Mouse (Mus musculus): ENCODE data around the gene Hdgfl3. TPM values are rescaled to one million over a fixed set of nuclear protein-coding genes. Genes with fewer than 3 reads are reported as not detected.

The Hdgfl3 gene
- 1 to 10 TPM; 6.9 to 9.4 TPM for total RNA-seq (2021)
- long read RNA-seq, experiment 1, full-length matches to known transcripts = 5 of 6 reads
- long read RNA-seq, experiment 1, partial matches to known transcripts = 0 of 6 reads
- long read RNA-seq, experiment 1, other reads (novel, unspliced or antisense) = 1 of 6 reads
- long read RNA-seq, experiment 2, full-length matches to known transcripts = 15 of 24 reads
- long read RNA-seq, experiment 2, partial matches to known transcripts = 2 of 24 reads
- long read RNA-seq, experiment 2, other reads (novel, unspliced or antisense) = 7 of 24 reads

- DNase-seq (ENCODE audit: low spot score in 2 of 2) = peak; percentile 64 to 70
Observed at GRCm38 (mm10) chr7:81934267-81934745, at the start of gene Hdgfl3. Gene Hdgfl3 (minus strand): TSS chr7:81934473.

GRCm38 (mm10) chr7:81983651-81984050 lies 49.4 kb upstream of the Hdgfl3 start:
- no peak for DNase-seq (ENCODE audit: low spot score in 2 of 2)

GRCm38 (mm10) chr7:81978304-81978703 lies 44.0 kb upstream of the Hdgfl3 start:
- no peak for DNase-seq (ENCODE audit: low spot score in 2 of 2)

- DNase-seq (ENCODE audit: low spot score in 2 of 2) = no peak
Observed at GRCm38 (mm10) chr7:81974616-81975015, 40.3 kb upstream of the Hdgfl3 start.

DNA sequence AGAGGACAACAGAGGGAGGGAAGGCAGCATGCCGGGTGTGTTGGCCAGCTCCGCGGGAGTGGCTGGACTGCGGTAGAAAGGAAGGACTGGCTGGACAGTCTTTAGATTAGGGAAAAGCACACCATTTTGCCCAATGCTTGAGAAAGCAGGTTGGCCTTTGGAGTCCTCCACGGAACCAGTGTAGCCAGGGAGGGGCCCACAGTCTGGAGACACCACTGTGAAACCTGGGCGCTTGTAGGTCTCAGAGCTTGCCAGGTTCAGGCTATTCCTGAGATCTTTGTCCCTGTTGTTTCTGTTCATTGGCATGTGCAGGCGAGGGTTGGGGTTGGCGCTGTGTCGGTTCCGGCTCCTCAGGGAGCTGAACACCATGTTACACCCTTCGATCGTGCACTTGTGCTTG lies 39.7 kb upstream of the Hdgfl3 start:
- DNase-seq (ENCODE audit: low spot score in 2 of 2) = no peak

DNA sequence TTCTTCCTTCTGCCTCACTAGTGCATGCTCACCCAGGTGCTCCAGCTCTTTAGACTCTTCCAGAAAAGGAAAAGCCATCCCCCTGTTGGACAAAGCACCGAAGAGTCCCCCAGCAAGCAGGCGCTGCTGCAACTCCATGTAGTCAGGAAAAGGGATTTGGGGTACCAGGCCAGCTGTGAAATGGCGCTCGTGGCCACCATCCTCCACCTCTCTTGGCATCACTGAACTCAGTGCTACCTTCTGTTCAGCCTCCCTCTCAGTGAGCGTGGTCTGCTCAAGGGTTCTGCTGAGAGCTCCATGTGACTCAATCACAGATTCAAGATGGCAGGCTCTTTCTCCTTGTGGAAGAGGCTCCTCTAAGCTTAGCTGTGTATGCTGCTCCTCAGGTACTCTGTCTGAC lies 39.1 kb upstream of the Hdgfl3 start:
- no peak for DNase-seq (ENCODE audit: low spot score in 2 of 2)

- DNase-seq (ENCODE audit: low spot score in 2 of 2) = no peak
Observed at GRCm38 (mm10) chr7:81968975-81969374, 34.7 kb upstream of the Hdgfl3 start.

GRCm38 (mm10) chr7:81968451-81968850 lies 34.2 kb upstream of the Hdgfl3 start:
- no peak for DNase-seq (ENCODE audit: low spot score in 2 of 2)

- DNase-seq (ENCODE audit: low spot score in 2 of 2) = no peak
Observed at GRCm38 (mm10) chr7:81966195-81966594, 31.9 kb upstream of the Hdgfl3 start.

- peak in 1 of 2 experiments; percentile 18 for DNase-seq (ENCODE audit: low spot score in 2 of 2)
Observed at GRCm38 (mm10) chr7:81959704-81960103, 25.4 kb upstream of the Hdgfl3 start.

GRCm38 (mm10) chr7:81954208-81954846 lies 20.1 kb upstream of the Hdgfl3 start:
- no peak for DNase-seq (ENCODE audit: low spot score in 2 of 2)

- DNase-seq (ENCODE audit: low spot score in 2 of 2) = no peak
Observed at GRCm38 (mm10) chr7:81950499-81950898, 16.2 kb upstream of the Hdgfl3 start.

DNA sequence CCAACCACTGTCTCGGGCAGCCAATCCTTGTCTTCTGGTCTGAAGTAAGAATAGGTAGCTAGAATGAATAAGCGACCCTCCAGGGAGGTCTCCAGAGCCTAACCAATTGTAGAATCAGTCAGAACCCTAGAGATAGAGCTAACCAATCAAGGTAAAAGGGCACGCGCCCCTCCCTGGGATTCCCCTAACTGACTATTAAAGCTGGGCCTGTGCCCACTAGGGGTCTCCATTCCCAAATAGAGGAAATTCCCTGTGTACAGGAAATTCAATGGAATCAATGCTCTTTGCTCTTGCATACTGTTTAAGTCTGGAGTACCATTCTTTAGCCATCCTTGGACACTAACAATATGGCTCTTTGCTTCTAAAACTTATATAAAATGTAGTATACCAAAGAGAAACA lies 11.1 kb upstream of the Hdgfl3 start:
- no peak for DNase-seq (ENCODE audit: low spot score in 2 of 2)

GRCm38 (mm10) chr7:81934806-81935205 lies 533 bp upstream of the Hdgfl3 start:
- no peak for DNase-seq (ENCODE audit: low spot score in 2 of 2)

DNA sequence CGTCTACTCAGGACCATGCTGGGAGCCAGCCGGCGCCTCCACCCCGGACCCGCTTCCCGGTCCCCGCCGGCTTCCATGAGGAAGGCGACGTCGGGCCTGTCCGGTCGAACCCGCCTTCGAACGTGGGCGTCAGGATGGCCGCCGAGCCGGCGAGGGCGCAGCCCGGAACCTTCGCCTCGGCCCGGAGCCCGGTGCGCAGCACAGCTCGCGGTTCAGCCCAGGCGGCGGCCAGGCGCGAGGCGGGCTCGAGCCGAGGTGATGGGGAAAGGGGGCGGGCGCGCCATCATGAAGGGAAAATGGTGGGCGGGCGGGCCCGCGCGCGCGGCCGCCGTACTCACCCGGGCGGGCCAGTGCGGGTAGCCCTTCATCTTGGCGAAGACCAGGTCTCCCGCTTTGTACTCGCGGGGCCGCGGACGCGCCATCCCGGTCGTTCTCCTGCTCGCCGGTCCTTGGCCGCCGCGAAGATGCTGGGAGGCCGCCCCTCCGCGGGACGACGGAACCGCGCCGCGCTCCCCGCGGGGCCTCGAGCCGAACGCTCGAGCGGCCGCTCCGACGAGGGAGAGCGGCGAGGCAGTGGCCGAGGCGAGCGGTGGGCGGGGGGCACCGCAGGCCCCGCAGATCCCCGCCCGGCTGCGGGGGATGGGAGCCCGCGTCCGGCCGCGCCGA lies 539 bp downstream of the Hdgfl3 start:
- DNase-seq (ENCODE audit: low spot score in 2 of 2) = peak; percentile 57 to 63

DNA sequence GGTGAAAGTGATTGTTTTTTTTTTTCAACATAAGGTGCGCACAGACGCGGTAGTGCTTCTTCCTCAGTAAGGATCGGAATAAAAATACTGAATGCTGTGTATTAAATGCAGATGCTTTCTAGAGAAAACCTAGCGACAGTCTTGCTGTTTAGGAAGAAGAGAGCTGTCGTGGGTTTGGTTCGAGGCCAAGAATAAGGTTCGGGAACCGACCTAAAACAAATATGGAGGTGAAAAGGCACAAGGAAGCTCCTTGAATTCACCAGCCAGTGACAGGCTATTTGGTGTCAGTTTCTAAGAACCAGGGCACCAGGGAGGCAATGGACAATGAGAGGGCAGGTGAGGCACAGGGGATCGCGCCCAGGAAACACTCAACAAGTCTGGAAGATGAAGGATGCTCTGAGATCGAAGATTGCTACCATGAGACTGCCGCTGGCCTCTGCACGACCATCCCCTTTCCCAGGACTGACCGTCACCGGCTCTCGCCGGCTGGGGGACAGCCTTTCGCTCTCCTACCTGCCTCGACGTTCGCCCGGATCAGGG lies 1.1 kb downstream of the Hdgfl3 start:
- DNase-seq (ENCODE audit: low spot score in 2 of 2) = no peak

DNA sequence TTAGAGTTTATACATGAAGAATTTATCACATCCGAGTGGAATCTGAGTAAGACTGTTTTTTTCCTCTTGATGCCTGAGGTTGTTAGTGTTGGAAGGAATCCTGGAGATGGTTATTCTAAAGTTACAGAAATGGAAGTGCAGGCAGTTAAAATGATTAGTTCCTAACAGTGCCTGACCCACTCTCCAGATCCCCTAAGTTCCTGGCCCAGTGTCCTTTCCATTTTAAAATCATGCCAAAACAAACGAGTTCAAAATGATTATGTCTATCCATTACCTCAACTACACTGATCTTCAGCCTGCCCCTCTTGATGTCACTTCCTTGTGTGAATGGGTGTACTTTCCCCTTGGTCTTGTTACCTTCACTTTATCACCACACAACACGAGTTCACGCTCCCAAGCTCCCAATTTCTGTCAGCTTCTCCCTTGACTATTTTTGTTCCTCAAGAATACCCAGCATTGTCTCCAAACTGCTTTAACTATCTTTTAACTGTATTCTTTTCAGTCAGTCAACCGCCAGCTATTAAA lies 1.7 kb downstream of the Hdgfl3 start:
- no peak for DNase-seq (ENCODE audit: low spot score in 2 of 2)

DNA sequence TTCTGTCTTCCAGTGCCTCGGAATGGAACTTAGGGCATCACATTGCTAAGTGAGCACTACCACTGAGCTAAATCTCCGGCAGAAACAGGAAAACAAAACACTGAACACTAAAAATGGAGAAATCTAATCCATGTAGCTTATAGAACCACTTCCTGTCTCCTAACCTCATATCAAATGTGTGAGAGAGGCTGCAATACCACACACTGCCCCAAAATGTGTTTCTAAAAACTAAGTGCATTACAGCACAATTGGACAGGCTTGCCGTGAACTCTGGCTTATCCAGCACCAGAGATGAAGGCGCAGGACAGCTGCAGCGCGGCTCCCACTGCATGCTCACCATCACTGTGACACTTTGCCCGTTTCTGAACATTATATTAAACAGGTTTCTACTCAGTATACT lies 5.3 kb downstream of the Hdgfl3 start:
- DNase-seq (ENCODE audit: low spot score in 2 of 2) = no peak

DNA sequence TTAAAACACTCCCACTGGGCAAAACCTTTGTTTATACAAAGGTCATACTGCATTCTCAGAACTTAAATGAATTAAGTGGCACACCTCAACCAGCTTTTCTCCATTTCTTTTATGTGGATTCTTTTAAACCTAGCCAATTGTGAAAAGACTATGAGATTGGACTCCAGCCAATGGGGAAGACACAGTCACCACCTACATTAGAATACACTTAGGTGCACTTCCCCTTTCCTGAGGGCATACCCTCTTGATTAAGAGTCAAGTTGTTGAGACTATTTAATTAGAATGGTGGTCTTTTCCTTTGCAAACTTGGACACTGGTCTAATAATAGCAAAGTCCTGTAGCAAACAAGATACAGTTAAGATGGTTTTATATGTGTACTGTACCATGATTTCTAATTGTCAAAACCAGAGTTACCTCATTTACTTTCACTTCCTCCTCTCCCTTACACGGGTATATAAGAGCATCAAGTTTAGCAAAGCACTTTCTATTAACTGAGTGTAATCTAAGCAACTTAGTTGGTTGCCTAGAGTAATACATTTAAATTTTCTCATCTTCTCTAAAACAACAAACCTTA lies 12.8 kb downstream of the Hdgfl3 start:
- no peak for DNase-seq (ENCODE audit: low spot score in 2 of 2)

- DNase-seq (ENCODE audit: low spot score in 2 of 2) = no peak
Observed at GRCm38 (mm10) chr7:81920314-81920713, 14.0 kb downstream of the Hdgfl3 start.

DNA sequence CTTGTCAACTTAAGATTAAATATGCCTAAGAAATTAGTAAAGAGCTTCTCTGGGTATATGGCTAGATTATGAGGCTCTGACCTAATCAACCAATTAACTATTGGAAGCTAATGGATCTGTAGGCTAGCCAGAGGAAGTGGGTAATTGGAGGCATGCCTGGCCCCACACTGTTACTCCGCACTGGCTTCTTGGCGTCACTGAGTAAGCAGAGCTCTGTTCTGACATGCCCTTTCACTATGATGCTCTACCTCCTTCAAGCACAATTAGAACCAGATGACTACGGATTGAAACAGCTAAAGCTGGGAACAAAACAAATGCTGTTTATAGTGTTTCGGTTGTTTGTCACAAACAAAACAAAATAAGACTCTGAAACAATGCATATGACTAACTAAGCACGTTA lies 16.0 kb downstream of the Hdgfl3 start:
- no peak for DNase-seq (ENCODE audit: low spot score in 2 of 2)
